In the genomic region with DNA sequence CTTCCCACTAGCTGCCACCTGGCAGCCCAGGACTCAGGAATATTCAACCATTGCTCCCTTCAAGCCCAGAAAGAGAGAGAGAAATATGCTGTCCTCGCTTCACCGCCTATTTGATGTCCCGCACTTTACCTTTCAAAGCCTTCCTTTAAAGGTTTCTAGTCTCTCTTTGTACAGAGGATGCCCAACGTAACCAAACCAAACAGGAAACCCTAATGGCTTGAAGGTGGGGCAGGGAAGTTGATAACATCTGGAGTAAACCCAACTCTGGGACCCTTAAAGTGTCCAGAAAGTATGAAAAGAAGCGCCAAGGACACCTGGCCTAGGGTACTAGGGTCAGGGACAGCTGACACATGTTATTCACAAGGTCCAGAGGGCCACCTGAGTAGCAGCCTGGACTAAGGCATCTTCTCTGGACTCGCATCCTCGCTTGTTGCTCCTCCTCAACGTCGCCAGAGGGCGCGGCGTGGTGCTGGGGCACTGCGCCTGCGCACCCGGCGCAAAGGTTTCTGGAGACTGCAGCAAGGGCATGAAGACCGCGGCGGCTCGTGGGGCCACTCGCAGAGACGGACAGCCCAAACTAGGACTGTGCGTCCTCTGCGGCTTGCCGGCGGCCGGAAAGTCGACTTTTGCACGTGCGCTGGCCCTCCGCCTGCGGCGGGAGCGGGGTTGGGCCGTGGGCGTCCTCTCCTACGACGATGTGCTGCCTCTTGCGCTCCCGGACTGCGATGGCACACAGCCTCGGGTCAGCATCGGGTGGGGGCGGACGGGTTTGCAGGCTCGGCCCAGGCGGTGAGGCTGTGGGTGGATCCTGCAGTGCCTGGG, we compare ENCODE assay signal across 1 mouse cellular context.
TF ChIP-seq lines count a peak whose summit lies in the region.

Pstk (plus strand) TSS at position 494 of the 822 bp plus-strand sequence.

TF ChIP-seq in C2C12, 6 proteins besides CTCF, POLR2A, EP300 and RAD21 (continued from another document):
- TF ChIP-seq MAX (IDR thresholded peaks at IDR 0.05): no peak
